Mouse (Mus musculus): ENCODE results near the gene Tmeff1. TPM values are rescaled to one million over a fixed set of nuclear protein-coding genes. Genes with fewer than 3 reads are reported as not detected.

Gene Tmeff1
- polyA plus RNA-seq, 1 experiment from 2014 or later = 93.4 TPM

DNA sequence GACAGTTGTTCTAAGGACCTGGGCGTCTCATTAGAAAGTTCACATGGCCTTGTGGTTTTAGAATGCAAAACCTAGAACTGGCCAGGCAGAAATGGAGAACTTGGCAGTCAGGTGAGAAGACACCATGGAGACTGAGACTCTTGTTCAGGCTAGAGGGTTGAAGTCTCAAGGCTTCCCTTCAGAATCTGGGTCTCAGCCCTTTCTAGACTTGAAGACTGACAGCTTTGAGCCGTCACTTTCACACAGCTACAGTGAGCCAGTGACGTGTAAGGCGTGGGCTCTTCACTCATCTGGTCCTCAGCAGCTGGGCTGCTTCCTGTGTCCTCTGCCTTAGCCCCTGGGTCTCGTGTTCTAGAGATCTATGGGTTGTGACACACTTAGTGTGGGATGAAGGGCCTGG lies 7.4 kb downstream of the Tmeff1 start:
- Histone ChIP-seq H3K36me3 (ENCODE audit: control insufficient read depth, insufficient read depth, low read length) (peaks cover 3% of the 10 kb centered on the region; the same call in 1 of the 2 replicates), H3K4me2 (replicated peaks; ENCODE audit: low read depth, low read length) (no peak overlapping the region), H3K27ac (ENCODE audit: low read depth, low read length) (no peak overlapping the region), H3K9me3 (ENCODE audit: control insufficient read depth, low read length) (peaks cover 3% of the 10 kb centered on the region; the same call in 1 of the 2 replicates), H3K4me3 (ENCODE audit: low read length) (no peak overlapping the region), H3K27me3 (ENCODE audit: control insufficient read depth, insufficient read depth, low read length) (no peaks in the 10 kb centered on the region), H3K4me1 (ENCODE audit: control insufficient read depth, insufficient read depth, low read length) (no peaks in the 10 kb centered on the region), H3K9ac (ENCODE audit: low read depth, low read length) (no peak overlapping the region)
- 0 out of 2 replicates have a peak, but pooled peaks have one; percentile 38 for ATAC-seq (ENCODE audit: low FRiP score, low TSS enrichment)
- 50% methylated on average over 5 of the region's 5 CpGs for WGBS

- no peak for ATAC-seq (ENCODE audit: low FRiP score, low TSS enrichment)
- no peaks in the 10 kb centered on the region for H3K4me1 ChIP-seq (ENCODE audit: control insufficient read depth, insufficient read depth, low read length)
- H3K4me3 ChIP-seq (ENCODE audit: low read length) = no peak overlapping the region
- WGBS = 88% methylated on average over 7 of the region's 7 CpGs
- no peak overlapping the region for H3K4me2 ChIP-seq (replicated peaks; ENCODE audit: low read depth, low read length)
- no peak overlapping the region for H3K9ac ChIP-seq (ENCODE audit: low read depth, low read length)
- H3K36me3 ChIP-seq (ENCODE audit: control insufficient read depth, insufficient read depth, low read length) = 0 out of 2 replicates have a peak, but pooled peaks cover 3% of the 10 kb centered on the region
- no peaks in the 10 kb centered on the region for H3K9me3 ChIP-seq (ENCODE audit: control insufficient read depth, low read length)
- no peaks in the 10 kb centered on the region for H3K27me3 ChIP-seq (ENCODE audit: control insufficient read depth, insufficient read depth, low read length)
- H3K27ac ChIP-seq (ENCODE audit: low read depth, low read length) = no peak overlapping the region
These were observed 7.9 kb downstream of the Tmeff1 start for GRCm38 (mm10) chr4:48592844-48593243.

- no peak for ATAC-seq (ENCODE audit: low FRiP score, low TSS enrichment)
- WGBS = 93% methylated on average over 7 of the region's 7 CpGs
- Histone ChIP-seq H3K36me3 (ENCODE audit: control insufficient read depth, insufficient read depth, low read length) (no peaks in the 10 kb centered on the region), H3K27me3 (ENCODE audit: control insufficient read depth, insufficient read depth, low read length) (no peaks in the 10 kb centered on the region), H3K9ac (ENCODE audit: low read depth, low read length) (no peak overlapping the region), H3K4me3 (ENCODE audit: low read length) (no peak overlapping the region), H3K4me1 (ENCODE audit: control insufficient read depth, insufficient read depth, low read length) (no peaks in the 10 kb centered on the region), H3K27ac (ENCODE audit: low read depth, low read length) (no peak overlapping the region), H3K4me2 (replicated peaks; ENCODE audit: low read depth, low read length) (no peak overlapping the region), H3K9me3 (ENCODE audit: control insufficient read depth, low read length) (no peaks in the 10 kb centered on the region)
These were observed 11.1 kb downstream of the Tmeff1 start for GRCm38 (mm10) chr4:48596111-48596510.

DNA sequence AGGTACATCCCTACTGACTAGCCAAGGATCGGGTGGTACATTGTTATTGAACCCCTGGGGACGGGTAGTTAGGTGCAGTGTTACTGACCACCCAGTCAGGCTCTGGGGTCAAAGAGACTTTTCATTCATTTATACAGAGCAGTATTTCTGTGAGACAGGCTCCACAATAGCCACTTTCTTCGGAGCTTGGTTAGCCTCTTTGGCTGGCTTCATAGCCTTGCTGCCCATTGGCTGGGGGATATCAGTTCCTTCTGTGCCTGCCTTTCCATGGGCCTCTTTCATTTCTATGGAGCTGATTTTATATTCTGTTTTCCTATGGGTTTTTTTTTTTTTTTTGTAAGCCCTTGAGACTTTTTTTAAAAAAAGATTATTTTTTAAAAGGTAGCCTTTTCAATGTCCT lies 20.7 kb downstream of the Tmeff1 start:
- Histone ChIP-seq H3K4me2 (replicated peaks; ENCODE audit: low read depth, low read length) (no peak overlapping the region), H3K27me3 (ENCODE audit: control insufficient read depth, insufficient read depth, low read length) (no peaks in the 10 kb centered on the region), H3K36me3 (ENCODE audit: control insufficient read depth, insufficient read depth, low read length) (peaks cover 17% of the 10 kb centered on the region; the same call in 1 of the 2 replicates), H3K4me1 (ENCODE audit: control insufficient read depth, insufficient read depth, low read length) (no peaks in the 10 kb centered on the region), H3K27ac (ENCODE audit: low read depth, low read length) (no peak overlapping the region), H3K4me3 (ENCODE audit: low read length) (no peak overlapping the region), H3K9ac (ENCODE audit: low read depth, low read length) (no peak overlapping the region), H3K9me3 (ENCODE audit: control insufficient read depth, low read length) (no peaks in the 10 kb centered on the region; the same call in 1 of the 2 replicates)
- 88% methylated on average over 3 of the region's 3 CpGs for WGBS
- no peak for ATAC-seq (ENCODE audit: low FRiP score, low TSS enrichment)

- Histone ChIP-seq H3K4me2 (replicated peaks; ENCODE audit: low read depth, low read length) (no peak overlapping the region), H3K4me3 (ENCODE audit: low read length) (no peak overlapping the region), H3K27me3 (ENCODE audit: control insufficient read depth, insufficient read depth, low read length) (no peaks in the 10 kb centered on the region), H3K27ac (ENCODE audit: low read depth, low read length) (no peak overlapping the region), H3K9me3 (ENCODE audit: control insufficient read depth, low read length) (no peaks in the 10 kb centered on the region), H3K9ac (ENCODE audit: low read depth, low read length) (no peak overlapping the region), H3K36me3 (ENCODE audit: control insufficient read depth, insufficient read depth, low read length) (peaks cover 34% of the 10 kb centered on the region), H3K4me1 (ENCODE audit: control insufficient read depth, insufficient read depth, low read length) (no peaks in the 10 kb centered on the region)
- 93% methylated on average over 9 of the region's 9 CpGs for WGBS
- ATAC-seq (ENCODE audit: low FRiP score, low TSS enrichment) = no peak
These were observed 24.5 kb downstream of the Tmeff1 start for GRCm38 (mm10) chr4:48609485-48609884.

DNA sequence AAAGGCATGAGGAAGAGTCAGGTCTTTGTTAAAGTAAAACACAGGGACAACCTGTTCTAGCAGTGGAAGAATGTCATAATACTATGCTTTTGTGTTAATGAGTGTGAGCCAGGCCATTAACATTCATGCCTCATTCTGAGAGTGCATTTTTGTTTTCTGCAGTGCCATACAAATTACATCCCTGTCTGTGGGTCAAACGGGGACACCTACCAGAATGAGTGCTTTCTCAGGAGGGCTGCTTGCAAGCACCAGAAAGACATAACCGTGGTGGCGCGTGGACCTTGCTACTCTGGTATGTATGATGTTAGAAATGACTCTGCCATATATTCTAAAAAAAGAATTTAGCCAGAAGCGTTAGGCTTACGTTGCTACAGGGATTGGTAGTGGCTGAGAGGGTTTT lies 25.3 kb downstream of the Tmeff1 start:
- WGBS = 95% methylated on average over 6 of the region's 6 CpGs
- H3K4me1 ChIP-seq (ENCODE audit: control insufficient read depth, insufficient read depth, low read length) = no peaks in the 10 kb centered on the region
- no peak overlapping the region for H3K27ac ChIP-seq (ENCODE audit: low read depth, low read length)
- H3K36me3 ChIP-seq (ENCODE audit: control insufficient read depth, insufficient read depth, low read length) = peaks cover 34% of the 10 kb centered on the region
- ATAC-seq (ENCODE audit: low FRiP score, low TSS enrichment) = no peak
- H3K4me2 ChIP-seq (replicated peaks; ENCODE audit: low read depth, low read length) = no peak overlapping the region
- no peak overlapping the region for H3K9ac ChIP-seq (ENCODE audit: low read depth, low read length)
- no peaks in the 10 kb centered on the region for H3K9me3 ChIP-seq (ENCODE audit: control insufficient read depth, low read length)
- no peak overlapping the region for H3K4me3 ChIP-seq (ENCODE audit: low read length)
- H3K27me3 ChIP-seq (ENCODE audit: control insufficient read depth, insufficient read depth, low read length) = no peaks in the 10 kb centered on the region

DNA sequence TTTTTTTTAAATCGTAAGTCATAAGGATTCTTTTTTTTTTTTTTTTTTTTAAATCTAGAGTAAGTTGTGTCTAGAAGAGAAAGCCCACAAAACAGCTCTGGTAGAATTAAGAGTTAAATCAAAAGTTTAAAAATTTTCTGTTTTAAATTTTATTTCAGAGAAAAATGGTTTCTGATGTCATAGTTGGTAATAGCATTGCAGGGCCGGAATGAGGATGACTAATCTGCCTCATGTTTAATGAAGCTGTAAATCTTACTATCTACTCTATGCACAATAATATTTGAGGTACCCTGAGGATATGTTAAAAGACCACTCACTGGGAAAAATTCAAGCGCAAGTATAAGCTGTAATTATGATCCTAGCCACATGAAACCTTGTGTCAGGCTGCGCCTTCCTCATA lies 30.5 kb downstream of the Tmeff1 start:
- no peak for ATAC-seq (ENCODE audit: low FRiP score, low TSS enrichment)
- Histone ChIP-seq H3K4me3 (ENCODE audit: low read length) (no peak overlapping the region), H3K4me1 (ENCODE audit: control insufficient read depth, insufficient read depth, low read length) (no peaks in the 10 kb centered on the region), H3K4me2 (replicated peaks; ENCODE audit: low read depth, low read length) (no peak overlapping the region), H3K9me3 (ENCODE audit: control insufficient read depth, low read length) (no peaks in the 10 kb centered on the region), H3K27ac (ENCODE audit: low read depth, low read length) (no peak overlapping the region), H3K27me3 (ENCODE audit: control insufficient read depth, insufficient read depth, low read length) (no peaks in the 10 kb centered on the region), H3K9ac (ENCODE audit: low read depth, low read length) (no peak overlapping the region), H3K36me3 (ENCODE audit: control insufficient read depth, insufficient read depth, low read length) (peaks cover 38% of the 10 kb centered on the region)
- 90% methylated on average over 4 of the region's 4 CpGs for WGBS

- no peak overlapping the region for H3K9ac ChIP-seq (ENCODE audit: low read depth, low read length)
- no peak for ATAC-seq (ENCODE audit: low FRiP score, low TSS enrichment)
- 97% methylated on average over 15 of the region's 15 CpGs for WGBS
- H3K9me3 ChIP-seq (ENCODE audit: control insufficient read depth, low read length) = no peaks in the 10 kb centered on the region
- peaks cover 27% of the 10 kb centered on the region for H3K36me3 ChIP-seq (ENCODE audit: control insufficient read depth, insufficient read depth, low read length)
- no peaks in the 10 kb centered on the region for H3K27me3 ChIP-seq (ENCODE audit: control insufficient read depth, insufficient read depth, low read length)
- no peak overlapping the region for H3K4me2 ChIP-seq (replicated peaks; ENCODE audit: low read depth, low read length)
- H3K4me3 ChIP-seq (ENCODE audit: low read length) = no peak overlapping the region
- H3K4me1 ChIP-seq (ENCODE audit: control insufficient read depth, insufficient read depth, low read length) = no peaks in the 10 kb centered on the region
- no peak overlapping the region for H3K27ac ChIP-seq (ENCODE audit: low read depth, low read length)
These were observed 32.2 kb downstream of the Tmeff1 start for GRCm38 (mm10) chr4:48617201-48617600.

DNA sequence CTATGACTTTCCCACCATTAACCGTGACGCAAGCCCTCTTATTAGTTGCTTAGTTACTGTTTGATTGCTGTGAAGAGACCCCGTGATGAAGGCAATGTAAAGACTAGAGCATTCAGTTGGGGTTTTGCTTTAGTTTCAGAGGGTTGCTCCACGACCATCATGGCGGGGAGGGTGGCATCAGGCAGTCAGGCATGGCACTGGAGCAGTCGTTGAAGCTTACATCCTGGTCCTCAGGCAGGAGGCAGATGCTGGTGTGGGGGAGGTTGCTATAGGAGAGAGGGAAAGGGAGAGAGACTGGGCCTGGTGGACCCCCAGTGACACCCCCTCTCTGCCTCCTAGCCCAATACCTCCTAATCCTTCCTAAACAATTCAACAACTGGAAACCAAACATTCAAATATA lies 35.1 kb downstream of the Tmeff1 start:
- H3K36me3 ChIP-seq (ENCODE audit: control insufficient read depth, insufficient read depth, low read length) = peaks cover 21% of the 10 kb centered on the region
- no peak for ATAC-seq (ENCODE audit: low FRiP score, low TSS enrichment)
- H3K27ac ChIP-seq (ENCODE audit: low read depth, low read length) = no peak overlapping the region
- no peak overlapping the region for H3K9ac ChIP-seq (ENCODE audit: low read depth, low read length)
- no peaks in the 10 kb centered on the region for H3K4me1 ChIP-seq (ENCODE audit: control insufficient read depth, insufficient read depth, low read length)
- no peaks in the 10 kb centered on the region for H3K9me3 ChIP-seq (ENCODE audit: control insufficient read depth, low read length)
- H3K27me3 ChIP-seq (ENCODE audit: control insufficient read depth, insufficient read depth, low read length) = no peaks in the 10 kb centered on the region
- 76% methylated on average over 6 of the region's 6 CpGs for WGBS
- no peak overlapping the region for H3K4me3 ChIP-seq (ENCODE audit: low read length)
- no peak overlapping the region for H3K4me2 ChIP-seq (replicated peaks; ENCODE audit: low read depth, low read length)

Data from kidney, embryonic 14.5 days (tissue).